Mouse (Mus musculus) spleen, embryonic (tissue): ENCODE data around the gene 1700030J22Rik.

ENCODE experiments used
- CTCF ChIA-PET: fragments of 350-600 bp; sonication (Branson Sonifier 250); formaldehyde crosslinking; loops from one replicate; lab custom pipeline; 2022; lab: Charles Lee

Gene 1700030J22Rik

GRCm38 (mm10) chr8:116978631-116979256, at the start of gene 1700030J22Rik:
TSS of gene 1700030J22Rik (minus strand) at chr8:116978959.
- CTCF ChIA-PET = no interaction called here

GRCm38 (mm10) chr8:117027601-117028000, 48.8 kb upstream of the 1700030J22Rik start:
- CTCF ChIA-PET = no interaction called here

- CTCF ChIA-PET = no interaction called here
Measured at GRCm38 (mm10) chr8:117022297-117022993, 43.7 kb upstream of the 1700030J22Rik start.

GRCm38 (mm10) chr8:117019323-117020275, 40.8 kb upstream of the 1700030J22Rik start:
- CTCF ChIA-PET = no interaction called here

GRCm38 (mm10) chr8:117017896-117018295, 39.1 kb upstream of the 1700030J22Rik start:
- CTCF ChIA-PET = no interaction called here

- CTCF ChIA-PET = no interaction called here
Measured at GRCm38 (mm10) chr8:117017006-117017405, 38.2 kb upstream of the 1700030J22Rik start.

- CTCF ChIA-PET = no interaction called here
Measured at GRCm38 (mm10) chr8:117015670-117016069, 36.9 kb upstream of the 1700030J22Rik start.

GRCm38 (mm10) chr8:117011366-117011765, 32.6 kb upstream of the 1700030J22Rik start:
- CTCF ChIA-PET = no interaction called here

GRCm38 (mm10) chr8:116994016-116994716, 15.4 kb upstream of the 1700030J22Rik start:
- CTCF ChIA-PET = no interaction called here

GRCm38 (mm10) chr8:116993095-116993867, 14.5 kb upstream of the 1700030J22Rik start, which contains the start of gene Gcsh:
TSS of gene Gcsh (minus strand) at chr8:116993537.
- CTCF ChIA-PET = no interaction called here

GRCm38 (mm10) chr8:116992176-116992971, 13.6 kb upstream of the 1700030J22Rik start:
- CTCF ChIA-PET = interaction anchor here (0.6 kb wide), 1 partner anchor 136 kb away, joined by 14 read pairs; no protein-coding TSS in a partner anchor

GRCm38 (mm10) chr8:116991241-116991640, 12.5 kb upstream of the 1700030J22Rik start:
- CTCF ChIA-PET = interaction anchor here (1.0 kb wide), 1 partner anchor 70 kb away, joined by 3 read pairs; the partner anchor contains the start of genes Cenpn and Cmc2

GRCm38 (mm10) chr8:116989842-116990241, 11.1 kb upstream of the 1700030J22Rik start:
- CTCF ChIA-PET = interaction anchor here (0.7 kb wide), 1 partner anchor 12 kb away, joined by 5 read pairs; no protein-coding TSS in a partner anchor

- CTCF ChIA-PET = interaction anchor here (0.6 to 0.9 kb wide), 3 partner anchors 48 to 108 kb away, joined by 3 to 5 read pairs (median 4); no protein-coding TSS in a partner anchor
Measured at GRCm38 (mm10) chr8:116980117-116980516, 1.4 kb upstream of the 1700030J22Rik start.

- CTCF ChIA-PET = no interaction called here
Measured at GRCm38 (mm10) chr8:116978052-116978451, 707 bp downstream of the 1700030J22Rik start.

- CTCF ChIA-PET = no interaction called here
Measured at GRCm38 (mm10) chr8:116975606-116976005, 3.2 kb downstream of the 1700030J22Rik start.

GRCm38 (mm10) chr8:116975066-116975465, 3.7 kb downstream of the 1700030J22Rik start:
- CTCF ChIA-PET = no interaction called here

GRCm38 (mm10) chr8:116969531-116969930, 9.2 kb downstream of the 1700030J22Rik start:
- CTCF ChIA-PET = no interaction called here

GRCm38 (mm10) chr8:116954415-116954814, 24.3 kb downstream of the 1700030J22Rik start:
- CTCF ChIA-PET = no interaction called here
